Mouse (Mus musculus) heart, postnatal 25 days (tissue): ENCODE results near the gene Lama4. TPM values are rescaled to one million over a fixed set of nuclear protein-coding genes. Genes with fewer than 3 reads are reported as not detected.

ENCODE experiments used
- DNase-seq: peaks from one replicate; pipeline ENCODE4 v3.0.0; 2022; ENCODE audit warnings: low spot score
- intact Hi-C: fragments of 180-260 bp; cut with DNase I; formaldehyde crosslinking; loops from one replicate; pipeline ENCODE4 v1.15.1; 2025
- total RNA-seq, 2 experiments: library from RNA; stranded (reverse); gene quantifications; 2 replicates each; pipeline ENCODE4 v1.2.3; 2021

The Lama4 gene
- total RNA-seq, 2 experiments from 2014 or later = 72.6 to 81.7 TPM

- intact Hi-C loops = no loop called here
- DNase-seq = no peak
These were observed 173.4 kb downstream of the Lama4 start for GRCm38 (mm10) chr10:39138761-39139160.

- DNase-seq = no peak
- intact Hi-C loops = no loop called here
These were observed 175.5 kb downstream of the Lama4 start for GRCm38 (mm10) chr10:39140843-39141242.

- DNase-seq = no peak
- intact Hi-C loops = no loop called here
These were observed 176.1 kb downstream of the Lama4 start for GRCm38 (mm10) chr10:39141401-39141800.

- DNase-seq = no peak
- intact Hi-C loops = no loop called here
These were observed 176.9 kb downstream of the Lama4 start for GRCm38 (mm10) chr10:39142216-39142615.

- no peak for DNase-seq
- intact Hi-C loops = no loop called here
These were observed 191.4 kb downstream of the Lama4 start for GRCm38 (mm10) chr10:39156719-39157118.

- DNase-seq = no peak
- intact Hi-C loops = no loop called here
These were observed 192.0 kb downstream of the Lama4 start for GRCm38 (mm10) chr10:39157321-39157720.

- intact Hi-C loops = no loop called here
- no peak for DNase-seq
These were observed 193.0 kb downstream of the Lama4 start for GRCm38 (mm10) chr10:39158306-39158705.

Other genes with a start within 250 kb of the Lama4 start
- not detected for gene Rfpl4b, start 143.7 kb upstream of the Lama4 start, total RNA-seq
- gene Fam229b, start 168.4 kb downstream of the Lama4 start, total RNA-seq = 1 to 10 TPM; 4.4 to 5.0 TPM
- 1 to 10 TPM in 1 of 2 experiments, under 1 TPM in 1; 0.91 to 1.2 TPM for gene Tube1, start 168.5 kb downstream of the Lama4 start, total RNA-seq
- not detected for gene Ccn6, start 198.3 kb downstream of the Lama4 start, total RNA-seq